Mouse (Mus musculus) brain, embryonic 14.5 days (tissue): ENCODE measurements around the gene Rnf150.

Experiments used
- CTCF ChIP-seq: fragments of 200-500 bp; IDR thresholded peaks from 2 replicates; pipeline ENCODE4 v1.5.1; 2012; ENCODE audit warnings: inconsistent platforms, mild to moderate bottlenecking, moderate library complexity, borderline replicate concordance; ENCODE audit not compliant: insufficient read depth, insufficient read length; ENCODE audit errors: extremely low read depth
- POLR2A ChIP-seq: fragments of 200-500 bp; IDR thresholded peaks from 2 replicates; pipeline ENCODE4 v1.6.1; 2012; ENCODE audit warnings: mild to moderate bottlenecking, inconsistent platforms, borderline replicate concordance; ENCODE audit not compliant: poor library complexity, insufficient read depth, insufficient read length, severe bottlenecking; ENCODE audit errors: extremely low read depth

DNA sequence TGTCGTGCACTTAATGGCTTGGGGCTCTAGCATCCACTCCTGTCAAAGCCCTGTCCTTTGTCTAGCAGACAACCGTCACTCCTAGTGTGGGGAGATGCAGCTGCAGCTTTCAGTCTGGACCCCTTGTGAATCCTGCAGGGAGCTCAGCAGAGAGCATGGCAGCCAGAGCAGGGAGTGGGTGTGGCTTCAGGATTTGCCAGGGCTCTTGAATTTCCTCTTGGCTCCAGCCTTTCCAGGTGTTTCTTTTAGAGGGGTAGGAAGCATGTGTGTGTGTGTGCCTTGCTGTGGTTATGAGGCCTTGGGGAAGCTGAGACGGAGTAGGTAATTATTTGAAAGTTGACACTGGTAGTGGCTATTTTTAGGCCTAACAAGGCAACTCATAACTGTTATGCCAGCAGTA is 106.8 kb downstream of the Rnf150 start:
- TF ChIP-seq CTCF (no peak), POLR2A (no peak)
